Mouse (Mus musculus) limb, embryonic 11.5 days (tissue): ENCODE data around the gene Rhobtb3. TPM values are rescaled to one million over a fixed set of nuclear protein-coding genes. Genes with fewer than 3 reads are reported as not detected.
"Not testable (repeated sequence)": the region's sequence is repeated elsewhere in the genome, so short reads cannot be mapped to it uniquely, and the experiment has no call there.

ENCODE experiments used
- ATAC-seq: fragments of 200-750 bp; cut with Nextera tagmentation; 2 replicates; pipeline ENCODE4 v1.8.0; 2017; ENCODE audit warnings: low read depth; ENCODE audit not compliant: insufficient number of reproducible peaks, low FRiP score, low TSS enrichment
- DNase-seq: peaks from one replicate; pipeline ENCODE4 v3.0.0-alpha.2; 2015; ENCODE audit warnings: low spot score
- H3K27ac ChIP-seq: fragments of 300-500 bp; sonication (generic); replicated peaks from 2 replicates; pipeline ENCODE4 v1.5.1; 2014; ENCODE audit warnings: low read depth, mild to moderate bottlenecking, low read length
- H3K27me3 ChIP-seq: fragments of 300-500 bp; sonication (generic); 2 replicates; pipeline ENCODE4 v1.6.1; 2014; ENCODE audit warnings: mild to moderate bottlenecking, low read length, mixed read lengths; ENCODE audit not compliant: control insufficient read depth, insufficient read depth
- H3K36me3 ChIP-seq: fragments of 300-500 bp; sonication (generic); 2 replicates; pipeline ENCODE4 v1.6.1; 2014; ENCODE audit warnings: mild to moderate bottlenecking, low read length, moderate library complexity, mixed read lengths; ENCODE audit not compliant: control insufficient read depth, insufficient read depth
- H3K4me1 ChIP-seq: fragments of 300-500 bp; sonication (generic); 2 replicates; pipeline ENCODE4 v1.6.1; 2014; ENCODE audit warnings: low read length, mixed read lengths; ENCODE audit not compliant: control insufficient read depth, insufficient read depth
- H3K4me2 ChIP-seq: fragments of 300-500 bp; sonication (generic); 2 replicates; pipeline ENCODE4 v1.6.1; 2014; ENCODE audit warnings: low read depth, mild to moderate bottlenecking, moderate library complexity; ENCODE audit not compliant: severe bottlenecking
- H3K4me3 ChIP-seq: fragments of 300-500 bp; sonication (generic); 2 replicates; pipeline ENCODE4 v1.5.1; 2014; ENCODE audit warnings: low read depth, low read length
- H3K9ac ChIP-seq: fragments of 300-500 bp; sonication (generic); 2 replicates; pipeline ENCODE4 v1.6.1; 2014; ENCODE audit warnings: mild to moderate bottlenecking, low read length
- H3K9me3 ChIP-seq: fragments of 300-500 bp; sonication (generic); 2 replicates; pipeline ENCODE4 v1.6.1; 2016; ENCODE audit warnings: low read length; ENCODE audit not compliant: control insufficient read depth
- WGBS: fragments of 180-500 bp; shearing (Covaris S2); extraction: QIAGEN DNeasy Blood & Tissue Kit; methylation state at CpG from one replicate; pipeline ENCODE4 v1.1.7; 2014; 5-methylcytosine and 5-hydroxymethylcytosine counted together
- polyA plus RNA-seq: library from polyadenylated mRNA; unstranded; fragments of >200 nt; fragmentation: Nextera tagmentation; extraction: Ambion mirVana; gene quantifications from 2 replicates; pipeline ENCODE4 v1.2.1, GENCODE M21; 2014

Rhobtb3 gene
- polyA plus RNA-seq, 1 experiment from 2014 or later, result 84.2 TPM

- 75% methylated on average over 5 of the region's 5 CpGs for WGBS
Measured at GRCm38 (mm10) chr13:75824611-75825319, 119.0 kb downstream of the Rhobtb3 start.

GRCm38 (mm10) chr13:75823201-75823600, 120.5 kb downstream of the Rhobtb3 start:
- Histone ChIP-seq H3K9ac (no peak overlapping the region), H3K27me3 (no peaks in the 10 kb centered on the region), H3K4me1 (no peaks in the 10 kb centered on the region), H3K4me2 (no peak overlapping the region), H3K36me3 (no peaks in the 10 kb centered on the region), H3K27ac (no peak overlapping the region), H3K9me3 (no peaks in the 10 kb centered on the region), H3K4me3 (no peak overlapping the region)
- DNase-seq (no peak), ATAC-seq (no peak)
- WGBS, result 87% methylated on average over 8 of the region's 9 CpGs

More at GRCm38 (mm10) chr13:75824611-75825319, 119.0 kb downstream of the Rhobtb3 start:
- H3K4me2 ChIP-seq, result no peak overlapping the region
- no peak overlapping the region for H3K9ac ChIP-seq
- no peak overlapping the region for H3K27ac ChIP-seq
- no peak for ATAC-seq
- H3K4me3 ChIP-seq, result no peak overlapping the region
- no peaks in the 10 kb centered on the region for H3K36me3 ChIP-seq
- no peaks in the 10 kb centered on the region for H3K9me3 ChIP-seq
- DNase-seq, result no peak
- H3K27me3 ChIP-seq, result no peaks in the 10 kb centered on the region
- H3K4me1 ChIP-seq, result no peaks in the 10 kb centered on the region

- not testable (repeated sequence) for H3K27me3 ChIP-seq, DNase-seq, H3K4me2 ChIP-seq, H3K9me3 ChIP-seq, ATAC-seq, H3K27ac ChIP-seq, H3K4me3 ChIP-seq, H3K9ac ChIP-seq, H3K4me1 ChIP-seq, H3K36me3 ChIP-seq
- WGBS, result 84% methylated on average over 4 of the region's 4 CpGs
Measured at GRCm38 (mm10) chr13:75822366-75822765, 121.4 kb downstream of the Rhobtb3 start.

GRCm38 (mm10) chr13:75819898-75820297, 123.8 kb downstream of the Rhobtb3 start:
- Histone ChIP-seq H3K9ac (no peak overlapping the region), H3K36me3 (no peaks in the 10 kb centered on the region), H3K27me3 (no peaks in the 10 kb centered on the region), H3K27ac (no peak overlapping the region), H3K4me1 (no peaks in the 10 kb centered on the region), H3K4me3 (no peak overlapping the region), H3K4me2 (no peak overlapping the region), H3K9me3 (no peaks in the 10 kb centered on the region)
- ATAC-seq, result no peak
- DNase-seq, result no peak

Other genes starting within 250 kb of the Rhobtb3 start
- 4.3 and 4.8 TPM in 2 replicates for gene Ell2, start 237.2 kb downstream of the Rhobtb3 start, polyA plus RNA-seq
- 27.6 and 32.0 TPM in 2 replicates for gene Glrx, start 104.1 kb downstream of the Rhobtb3 start, polyA plus RNA-seq
- 0.43 and 0.68 TPM in 2 replicates for gene Spata9, start 23.2 kb upstream of the Rhobtb3 start, polyA plus RNA-seq
- gene Rfesd, start 74.8 kb upstream of the Rhobtb3 start, polyA plus RNA-seq, result 19.1 and 21.8 TPM in 2 replicates
- 0.11 and 0.37 TPM in 2 replicates for gene Gpr150, start 113.1 kb upstream of the Rhobtb3 start, polyA plus RNA-seq
- 8.0 and 8.1 TPM in 2 replicates for gene Arsk, start 154.7 kb upstream of the Rhobtb3 start, polyA plus RNA-seq
- 20.1 and 20.6 TPM in 2 replicates for gene Ttc37, start 154.8 kb upstream of the Rhobtb3 start, polyA plus RNA-seq